Mouse (Mus musculus) left cerebral cortex, postnatal 25 days (tissue): Measurements from ENCODE around the gene Dnajc12. TPM values are rescaled to one million over a fixed set of nuclear protein-coding genes. Genes with fewer than 3 reads are reported as not detected.
"Not testable (repeated sequence)": the region's sequence is repeated elsewhere in the genome, so short reads cannot be mapped to it uniquely, and the experiment has no call there.

Source experiments
- DNase-seq, 2 experiments: peaks; one replicate each; pipeline ENCODE4 v3.0.0; 2022; ENCODE audit warnings: low spot score in 2 of 2, mixed read lengths in 1 of 2
- intact Hi-C: fragments of 180-260 bp; cut with DNase I; formaldehyde crosslinking; loops from one replicate; pipeline ENCODE4 v1.15.1; 2025
- total RNA-seq, 2 experiments: library from RNA; stranded (reverse); gene quantifications; 2 replicates each; pipeline ENCODE4 v1.2.3; 2021

Dnajc12 gene
- total RNA-seq, 2 experiments from 2014 or later, result 17.9 to 20.2 TPM

DNA sequence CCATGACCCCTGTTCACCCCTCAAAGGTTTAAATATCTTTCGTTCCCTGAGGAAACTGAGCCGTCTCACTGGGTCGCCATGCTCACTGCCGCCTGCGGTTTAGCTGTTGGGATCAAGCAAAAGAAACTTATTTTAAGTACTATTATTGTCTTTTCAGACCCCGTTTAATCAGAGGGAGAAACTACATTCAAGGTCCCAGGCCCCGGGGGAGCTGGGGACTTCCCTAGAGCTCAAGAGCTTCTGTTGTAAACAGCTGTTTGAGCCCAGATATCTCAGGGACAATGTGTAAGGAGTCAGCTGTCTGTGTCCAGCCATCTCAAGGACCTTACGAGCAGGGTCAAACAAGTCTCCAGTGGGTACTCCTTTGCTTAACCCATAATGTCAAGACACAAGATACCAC is 44.9 kb downstream of the Dnajc12 start:
- intact Hi-C loops, result loop anchor here (5.0 to 10.0 kb wide), 3 partner anchors 50 to 658 kb away; no protein-coding TSS in a partner anchor

DNA sequence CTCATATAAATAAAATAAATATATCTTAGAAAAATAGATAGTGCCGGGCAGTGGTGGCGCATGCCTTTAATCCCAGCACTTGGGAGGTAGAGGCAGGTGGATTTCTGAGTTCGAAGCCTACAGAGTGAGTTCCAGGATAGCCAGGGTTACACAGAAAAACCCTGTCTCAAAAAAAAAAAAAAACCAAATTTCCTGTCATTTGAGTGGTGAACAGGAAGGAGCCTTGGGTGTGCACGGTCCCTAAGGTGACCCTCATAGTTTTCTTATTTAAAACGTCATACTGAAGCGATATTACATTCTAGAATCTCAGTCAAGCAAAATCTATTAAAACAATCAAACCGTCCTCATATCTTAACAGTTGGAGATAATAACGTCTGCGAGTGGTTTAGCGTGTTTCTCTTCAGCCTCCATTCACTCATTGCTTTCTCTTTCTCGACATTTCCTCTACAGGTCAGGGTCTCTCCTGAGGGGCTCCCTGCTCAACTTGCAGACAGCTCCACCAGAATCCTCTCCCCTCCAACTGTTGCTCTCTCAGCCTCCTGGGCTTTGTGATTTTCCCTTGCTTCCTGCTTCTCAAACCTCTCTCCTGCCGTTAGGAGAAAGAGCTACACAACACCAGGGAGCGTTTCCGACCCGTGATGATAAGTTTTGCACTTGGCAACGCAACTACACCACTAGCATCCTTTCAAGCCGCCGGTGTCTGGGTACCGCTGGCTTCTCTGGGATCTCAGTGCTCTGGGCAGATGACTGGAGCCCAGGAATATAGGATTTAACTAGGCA is 46.2 kb downstream of the Dnajc12 start:
- intact Hi-C loops, result loop anchor here (5.0 to 10.0 kb wide), 3 partner anchors 49 to 656 kb away; no protein-coding TSS in a partner anchor
- peak; percentile 45 to 53 for DNase-seq

More for the DNA sequence above, 44.9 kb downstream of the Dnajc12 start:
- no peak for DNase-seq

DNA sequence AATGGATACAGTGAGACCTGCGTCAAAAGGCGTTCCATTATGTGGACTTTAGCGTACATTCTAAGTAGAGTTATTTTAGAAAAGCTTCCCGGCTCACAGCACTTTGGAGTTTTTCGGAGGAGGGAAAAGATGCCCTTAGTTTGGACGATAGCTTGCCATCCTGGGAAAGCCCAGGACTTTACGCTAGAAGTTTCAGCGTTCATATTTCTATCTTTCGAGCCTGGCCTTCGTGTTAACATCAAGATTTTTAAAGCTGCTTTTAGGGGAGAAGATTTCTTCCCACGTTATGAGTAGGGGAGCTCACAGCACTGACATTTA is 46.7 kb downstream of the Dnajc12 start:
- peak in 1 of 2 experiments; percentile 27 for DNase-seq
- intact Hi-C loops, result loop anchor here (5.0 to 10.0 kb wide), 3 partner anchors 48 to 656 kb away; no protein-coding TSS in a partner anchor

DNA sequence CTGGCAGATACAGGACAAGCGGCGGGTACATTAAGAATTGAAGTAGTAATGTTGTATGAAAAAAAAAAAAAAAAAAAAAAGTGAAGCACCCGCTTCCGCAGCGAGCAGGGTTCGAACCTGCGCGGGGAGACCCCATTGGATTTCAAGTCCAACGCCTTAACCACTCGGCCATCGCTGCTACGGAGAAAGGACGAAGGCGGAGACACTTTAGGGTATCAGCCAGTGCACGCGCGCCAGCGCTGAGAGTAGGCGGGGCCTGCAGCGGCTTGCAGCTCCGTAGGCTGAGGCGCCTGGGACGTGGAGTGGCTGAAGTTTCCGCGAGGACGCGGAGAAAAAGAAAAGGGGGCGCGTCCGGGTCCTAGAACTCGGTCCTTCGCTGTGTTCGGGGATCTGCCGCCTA is 47.1 kb downstream of the Dnajc12 start:
- intact Hi-C loops, result loop anchor here (5.0 to 10.0 kb wide), 3 partner anchors 48 to 655 kb away; no protein-coding TSS in a partner anchor

DNA sequence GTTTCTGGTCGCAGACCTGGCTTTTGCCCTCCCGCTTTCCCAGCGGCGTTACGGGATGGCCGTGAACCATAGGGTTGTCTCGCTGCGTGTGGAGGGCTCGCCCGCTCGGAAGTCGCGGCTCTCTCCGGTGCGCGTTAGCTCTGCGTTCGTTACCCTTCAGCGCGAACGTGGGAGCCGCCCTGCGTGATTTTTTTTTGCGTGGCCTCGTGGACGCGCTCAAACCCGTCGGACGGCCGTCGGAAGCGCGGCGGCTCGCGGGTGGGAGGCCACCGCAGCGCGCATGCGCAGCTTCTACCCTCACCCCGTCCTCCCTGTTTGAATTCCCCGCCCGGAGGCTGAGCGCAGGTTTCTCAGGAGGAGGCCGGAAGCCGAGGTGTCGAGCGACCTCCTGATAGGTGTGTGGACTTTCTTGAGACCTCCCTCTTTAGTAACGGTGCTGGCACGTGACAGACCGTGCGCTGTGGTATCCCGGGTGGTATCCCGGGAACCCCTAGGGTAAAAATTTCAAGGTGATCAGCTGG is 47.6 kb downstream of the Dnajc12 start, which contains the start of gene Ctnna3:
Gene Ctnna3 (plus strand): TSS at position 314 of the 521 bp plus-strand sequence.
- intact Hi-C loops, result loop anchor here (5.0 to 10.0 kb wide), 3 partner anchors 47 to 655 kb away; no protein-coding TSS in a partner anchor
- peak; percentile 86 to 95 for DNase-seq

More for the DNA sequence above, 47.1 kb downstream of the Dnajc12 start:
- peak; percentile 99 for DNase-seq

DNA sequence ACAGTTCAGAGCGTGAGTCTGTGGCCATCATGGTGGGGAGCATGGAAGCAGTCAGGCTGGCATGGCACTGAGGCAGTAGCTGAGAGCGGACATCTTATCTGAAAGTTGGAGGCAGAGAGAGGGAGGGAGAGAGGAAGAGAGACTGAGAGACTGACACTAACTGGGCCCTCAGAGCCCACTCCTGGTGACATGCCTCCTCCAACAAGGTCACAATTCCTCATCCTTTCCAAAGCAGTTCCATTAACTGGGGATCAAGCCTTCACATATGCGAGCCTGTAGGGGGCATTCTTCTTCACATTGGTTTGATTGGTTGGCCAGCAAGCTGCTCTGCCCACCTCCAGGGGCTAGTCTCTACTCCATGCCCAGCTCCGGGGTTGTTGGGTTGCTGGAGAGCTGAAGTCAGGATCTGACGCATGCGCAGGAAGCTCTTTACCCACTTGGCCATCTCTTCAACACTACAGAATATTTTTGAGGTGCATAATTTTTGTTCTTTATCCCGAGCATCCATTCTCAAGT is 49.0 kb downstream of the Dnajc12 start:
- no peak for DNase-seq
- intact Hi-C loops, result no loop called here

DNA sequence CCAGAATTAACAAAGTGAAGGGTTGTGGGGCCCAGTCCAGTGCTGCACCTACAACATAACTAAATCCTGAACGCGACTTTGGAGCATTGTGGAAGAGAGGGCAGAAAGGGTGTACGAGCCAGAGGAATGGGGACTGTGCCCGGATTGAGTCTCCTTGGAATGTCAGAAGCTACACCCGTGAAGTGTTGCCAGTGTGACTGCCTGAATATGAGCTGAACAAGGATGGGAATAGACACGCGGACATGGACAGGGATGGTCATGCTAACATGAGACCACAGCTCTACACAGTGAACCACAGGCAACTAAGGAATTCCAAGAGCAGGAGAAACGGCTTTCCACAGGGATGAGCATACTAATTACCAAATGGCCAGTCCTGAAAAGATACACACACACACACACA is 49.9 kb downstream of the Dnajc12 start:
- intact Hi-C loops, result no loop called here
- DNase-seq, result no peak

GRCm38 (mm10) chr10:63432887-63433286 is 50.6 kb downstream of the Dnajc12 start:
- DNase-seq, result no peak
- intact Hi-C loops, result no loop called here

DNA sequence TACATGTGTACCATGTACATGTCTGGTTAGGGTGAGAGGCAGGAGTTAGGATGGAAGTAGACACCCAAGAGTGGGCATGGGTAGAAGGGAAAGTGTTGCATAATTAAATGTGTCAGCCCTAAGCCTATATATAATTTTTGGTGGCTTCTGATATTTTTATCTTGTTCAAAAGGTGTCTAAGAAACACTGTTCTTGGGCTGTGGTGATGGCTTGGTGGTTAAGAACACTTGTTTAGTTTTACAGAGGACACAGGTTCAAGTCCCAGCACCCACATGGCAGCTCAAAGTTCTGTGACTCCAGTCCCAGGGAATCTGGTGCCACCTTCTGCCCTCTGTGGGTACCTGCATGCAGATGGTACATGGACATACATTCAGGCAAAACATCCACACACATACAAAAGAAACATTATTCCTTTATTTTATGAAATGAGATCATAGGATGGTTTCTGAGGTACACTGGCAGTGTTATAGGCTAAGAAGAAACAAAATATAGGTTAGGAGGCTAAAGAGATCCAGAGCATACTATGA is 56.6 kb downstream of the Dnajc12 start:
- DNase-seq, result no peak
- intact Hi-C loops, result no loop called here

GRCm38 (mm10) chr10:63439694-63440228 is 57.5 kb downstream of the Dnajc12 start:
- DNase-seq, result no peak
- intact Hi-C loops, result no loop called here

- intact Hi-C loops, DNase-seq: not testable (repeated sequence)
These were observed 62.6 kb downstream of the Dnajc12 start for GRCm38 (mm10) chr10:63444602-63445387.

GRCm38 (mm10) chr10:63453926-63454325 is 71.7 kb downstream of the Dnajc12 start:
- intact Hi-C loops, result no loop called here
- DNase-seq, result no peak

DNA sequence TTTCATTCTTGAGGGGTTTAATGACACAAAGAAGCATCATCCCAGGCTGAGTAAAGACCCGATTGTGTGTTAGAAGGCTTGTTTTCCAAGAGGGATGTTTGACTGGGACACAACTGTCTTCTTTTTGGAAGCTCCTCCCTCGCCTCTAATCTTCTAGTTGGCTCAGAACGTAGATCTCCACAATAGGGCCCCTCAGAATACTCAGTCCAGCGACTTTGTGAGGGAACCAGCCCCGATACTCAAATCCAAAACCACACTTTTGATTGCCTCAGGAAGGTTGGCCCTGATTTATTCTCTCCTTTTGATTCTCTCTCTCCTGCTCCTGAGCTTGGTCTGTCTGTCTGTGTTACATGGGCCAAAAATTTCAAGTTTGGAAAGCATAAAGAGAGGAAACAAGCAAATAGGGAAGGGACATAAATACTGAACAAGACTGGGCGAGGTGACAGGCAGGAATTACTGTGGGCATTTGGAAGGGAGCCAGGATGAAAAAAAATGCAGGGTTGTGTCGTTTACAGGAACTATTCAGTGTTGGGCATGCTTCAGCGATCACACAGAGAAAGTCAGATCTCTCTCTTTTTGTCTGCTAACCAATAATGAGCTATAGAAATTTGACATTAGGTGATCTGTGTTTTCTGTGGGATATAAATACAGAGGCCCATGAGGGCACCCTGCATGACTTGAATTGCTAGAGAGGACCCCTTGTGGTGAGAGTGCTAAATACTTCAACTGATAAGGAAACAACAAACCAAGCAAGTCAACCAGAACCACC is 73.1 kb downstream of the Dnajc12 start:
- no peak for DNase-seq
- intact Hi-C loops, result no loop called here

GRCm38 (mm10) chr10:63457292-63458128 is 75.3 kb downstream of the Dnajc12 start:
- intact Hi-C loops, result no loop called here
- DNase-seq, result no peak
